Mouse (Mus musculus) kidney, adult 11 months (tissue): ENCODE measurements at regions not wholly inside any gene's neighbourhood (a gene's known extent, or its start where the extent isn't known, plus 50 kb on each side); places are given as distances from the start of the nearest gene placed in this dataset.

Experiments used
- DNase-seq: peaks from one replicate; pipeline ENCODE4 v3.0.0; 2022

DNA sequence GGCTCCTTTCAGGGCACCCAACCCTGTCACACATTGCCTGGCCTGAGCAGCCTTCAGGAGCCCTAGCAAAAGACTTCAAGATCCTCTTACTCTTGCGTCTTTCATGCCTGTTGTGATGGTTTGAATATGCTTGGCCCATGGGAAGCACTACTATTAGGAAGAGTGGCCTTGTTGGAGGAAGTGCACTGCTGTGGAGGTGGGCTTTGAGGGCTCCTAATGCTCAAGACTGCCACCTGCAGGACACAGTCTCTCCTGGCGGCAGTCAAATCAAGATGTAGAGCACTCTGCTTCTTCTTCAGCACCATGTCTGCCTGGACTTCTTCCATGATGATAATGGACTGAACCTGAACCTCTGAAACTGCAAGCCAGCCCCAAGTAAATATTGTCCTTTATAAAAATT lies 73.0 kb downstream of the Tsen15 start:
- no peak for DNase-seq

DNA sequence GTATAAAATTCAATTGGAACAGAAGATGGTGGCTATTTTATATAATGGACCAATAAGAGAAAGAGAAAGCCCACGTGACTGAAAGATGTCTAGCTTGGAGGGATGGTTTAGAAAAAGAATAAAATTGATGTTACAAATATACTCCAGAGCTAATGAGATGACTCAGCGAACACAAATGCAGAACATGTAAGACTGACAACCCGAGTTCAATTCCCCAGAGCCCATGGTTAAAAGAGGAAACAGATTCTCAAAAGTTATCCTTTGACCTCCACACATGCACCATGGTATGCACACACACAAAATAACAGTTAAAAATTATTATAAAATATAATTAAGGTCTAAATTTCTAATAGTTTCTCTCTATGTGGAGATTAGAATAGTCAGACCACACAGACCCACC lies 81.0 kb downstream of the Tsen15 start:
- no peak for DNase-seq

DNA sequence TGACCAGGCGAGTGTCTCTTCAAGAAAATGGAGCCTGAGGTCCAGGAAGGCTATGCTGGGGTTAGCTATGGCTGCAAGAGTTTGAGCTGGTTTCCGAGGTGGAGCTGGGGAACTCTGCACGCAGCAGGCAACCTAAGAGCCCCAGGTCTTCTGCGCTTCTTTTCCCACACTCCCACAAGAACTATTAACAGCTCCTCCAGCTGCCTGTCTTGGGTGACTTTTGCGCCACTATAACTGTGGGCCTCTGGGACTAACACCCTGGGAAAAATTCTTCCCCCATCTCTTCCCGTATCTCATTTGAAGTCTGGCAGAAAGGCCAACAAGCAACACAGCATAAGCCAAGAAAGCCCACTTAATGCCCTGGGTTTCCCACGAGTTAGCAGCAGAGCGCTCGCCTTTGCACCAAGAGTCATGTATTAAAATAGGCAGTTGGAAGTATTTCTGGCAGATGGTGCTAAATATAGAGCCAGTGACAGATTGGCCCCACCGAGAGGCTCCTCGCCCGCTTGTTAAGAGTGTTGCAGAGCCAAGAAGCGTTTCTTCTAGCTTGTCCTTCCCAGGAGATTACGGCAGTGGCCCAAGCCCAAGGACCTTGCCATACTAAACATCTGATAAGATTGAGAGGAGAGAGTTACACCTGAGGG lies 81.9 kb downstream of the Tsen15 start:
- DNase-seq: no peak

DNA sequence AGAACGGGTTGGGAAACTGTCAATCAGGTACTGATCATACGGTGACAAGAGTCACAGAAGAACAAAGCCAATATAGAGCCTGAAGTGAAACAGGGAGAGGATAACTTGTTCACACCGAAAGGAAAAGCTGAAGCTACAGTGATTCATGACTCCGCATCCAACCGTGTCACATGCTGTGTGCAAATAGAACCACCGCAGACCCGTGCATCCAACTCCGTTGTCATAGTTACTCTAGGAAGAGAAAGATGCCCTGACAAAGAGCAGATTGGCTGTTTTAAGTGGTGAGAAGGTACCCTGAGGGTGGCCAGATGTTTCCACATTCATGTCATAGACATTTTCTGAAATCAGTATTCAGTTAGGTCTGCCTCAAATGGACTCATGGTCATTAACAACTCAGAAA lies 85.1 kb downstream of the Tsen15 start:
- no peak for DNase-seq

DNA sequence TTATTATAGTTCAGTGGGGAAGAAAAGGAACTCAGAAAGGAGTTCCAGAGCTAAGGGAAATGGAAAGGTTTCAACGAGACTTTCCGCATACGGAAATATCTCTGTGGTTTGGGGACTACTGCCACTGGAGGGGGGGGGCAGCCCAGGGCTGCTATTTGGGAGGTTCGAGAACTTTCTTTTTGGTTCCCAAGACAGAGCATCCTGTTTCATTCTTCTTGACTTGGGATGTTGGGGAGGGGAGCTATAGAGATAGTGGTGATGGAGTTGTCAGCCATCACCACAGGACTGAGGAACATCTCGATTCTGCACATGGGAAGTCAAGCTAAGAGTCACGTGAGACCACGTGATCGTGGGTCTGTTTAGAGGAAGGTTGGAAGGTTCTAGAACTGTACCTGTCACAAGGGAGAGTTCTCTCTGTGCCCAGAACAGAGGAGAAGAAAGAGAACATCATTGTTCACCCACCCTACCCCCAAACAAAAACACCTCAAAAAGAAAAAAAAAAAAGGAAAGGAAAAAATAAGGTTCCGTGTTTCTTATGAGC lies 94.2 kb downstream of the Tsen15 start:
- DNase-seq: no peak

DNA sequence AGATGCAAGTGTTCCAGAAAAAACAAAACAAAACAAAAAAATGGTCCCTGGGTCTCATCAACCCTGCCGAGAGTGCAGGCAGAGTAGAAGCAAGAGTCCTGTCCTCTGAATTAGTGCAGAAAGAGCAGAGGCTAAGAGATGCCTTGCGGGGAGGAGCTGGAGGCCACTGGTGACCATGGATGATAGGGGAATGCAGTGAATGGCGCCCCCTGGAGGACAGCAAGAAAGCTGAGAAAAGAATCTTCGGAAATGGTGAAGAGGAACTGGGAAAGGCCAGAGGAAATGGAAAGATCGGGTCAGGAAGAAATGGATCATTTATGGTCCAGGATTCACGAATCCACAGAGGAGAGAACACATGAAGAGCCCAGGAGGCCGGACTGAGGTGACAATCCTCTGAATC lies 95.7 kb downstream of the Tsen15 start:
- DNase-seq: peak; percentile 27

DNA sequence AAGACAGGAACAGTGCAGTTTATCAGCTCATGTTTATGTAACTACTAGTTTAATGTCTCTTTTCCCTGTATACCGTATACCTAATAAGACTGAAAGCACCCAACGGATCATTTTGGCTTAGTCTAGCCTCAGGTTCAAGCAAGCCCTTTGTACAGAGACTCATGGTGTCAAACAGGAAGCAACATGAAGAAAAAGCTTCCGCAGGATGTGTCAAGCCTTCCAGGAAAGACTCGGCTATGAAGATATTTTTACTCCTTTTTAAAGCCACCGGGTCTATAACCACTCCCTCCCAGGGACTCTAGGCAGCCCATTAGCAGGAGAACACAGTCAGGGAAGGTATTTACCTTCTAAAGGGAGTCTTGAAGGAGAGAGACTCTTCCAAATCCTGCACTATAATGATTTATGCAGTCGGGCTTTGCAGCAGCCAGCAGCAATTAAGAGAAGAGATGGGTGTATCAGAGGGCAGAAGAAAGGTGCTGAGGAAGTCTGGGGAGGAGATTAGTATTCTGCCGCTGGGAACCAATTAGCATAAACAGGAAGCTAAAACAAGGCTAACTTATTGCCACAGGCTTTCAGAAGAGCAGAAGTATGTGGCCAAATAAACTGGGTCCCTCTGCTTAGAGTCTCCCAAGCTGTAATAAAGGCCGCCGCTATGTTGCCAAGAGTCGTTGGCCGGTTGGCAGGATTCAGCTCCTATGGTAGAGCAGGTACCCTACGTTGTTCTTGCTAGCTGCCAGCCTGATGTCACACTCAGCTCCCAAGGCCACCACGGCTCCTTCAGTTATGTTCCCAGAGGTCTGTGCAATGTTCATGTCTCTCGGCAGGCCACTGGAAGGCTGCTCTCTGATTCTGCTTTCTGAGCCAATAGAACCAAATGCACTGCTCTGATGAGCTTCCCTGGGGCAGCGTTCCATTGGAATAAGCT lies 98.7 kb downstream of the Tsen15 start:
- DNase-seq: no peak

DNA sequence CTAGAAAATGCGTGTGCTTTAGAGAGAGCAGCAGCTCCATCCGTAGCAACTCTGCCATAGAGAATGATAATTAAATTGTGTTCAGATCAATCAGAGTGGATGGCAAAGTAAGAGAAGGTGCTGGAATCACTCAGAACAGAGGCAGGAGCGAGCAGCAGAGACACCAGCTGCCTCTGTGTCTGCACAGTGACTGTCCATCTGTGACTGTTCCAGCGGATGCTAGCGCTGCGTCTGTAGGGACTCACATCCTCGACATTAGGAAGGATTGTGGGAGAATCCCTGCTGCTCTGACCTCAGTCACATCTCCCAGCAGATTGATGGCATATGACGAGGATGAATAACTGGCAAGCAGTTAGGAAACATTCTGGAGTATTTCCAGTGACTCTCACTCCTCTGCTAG lies 99.8 kb downstream of the Tsen15 start:
- DNase-seq: no peak

DNA sequence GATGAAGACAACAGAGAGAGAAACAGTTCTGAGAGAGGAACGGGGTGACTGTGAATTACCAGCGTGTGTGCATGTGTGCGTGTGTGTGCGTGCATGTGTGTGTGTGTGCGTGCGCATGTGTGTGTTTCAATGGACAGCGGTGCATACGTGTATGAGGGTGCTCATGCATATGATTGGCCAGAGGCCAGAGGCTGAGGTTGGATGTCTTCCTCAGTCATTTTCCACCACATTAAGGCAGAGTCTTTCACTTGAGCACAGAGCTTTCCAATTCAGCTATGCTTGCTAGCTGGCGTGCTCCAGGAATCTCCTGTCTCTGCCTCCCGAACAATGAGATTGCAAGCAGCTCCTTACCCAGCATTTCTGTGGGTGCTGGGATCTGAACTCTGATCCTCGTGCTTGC lies 104.4 kb downstream of the Tsen15 start:
- no peak for DNase-seq

DNA sequence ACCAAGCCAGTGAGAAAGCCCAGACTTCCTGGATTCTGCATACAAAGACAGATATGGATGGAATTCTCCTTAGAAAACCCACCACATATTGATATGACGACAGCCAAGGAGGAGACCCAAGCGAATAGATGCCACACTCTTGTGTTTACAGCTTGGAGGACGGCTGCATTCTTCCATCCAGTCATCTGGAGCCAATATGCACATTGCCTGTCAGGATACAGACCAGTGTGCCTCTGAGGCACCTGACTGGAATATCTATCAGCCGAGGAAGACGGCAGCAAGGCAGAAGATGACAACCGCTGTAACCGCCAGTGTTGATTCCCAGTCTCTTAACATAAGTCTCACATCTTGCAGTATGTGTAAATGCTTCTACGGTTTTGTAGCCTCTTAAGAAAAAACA lies 105.3 kb downstream of the Tsen15 start:
- no peak for DNase-seq

DNA sequence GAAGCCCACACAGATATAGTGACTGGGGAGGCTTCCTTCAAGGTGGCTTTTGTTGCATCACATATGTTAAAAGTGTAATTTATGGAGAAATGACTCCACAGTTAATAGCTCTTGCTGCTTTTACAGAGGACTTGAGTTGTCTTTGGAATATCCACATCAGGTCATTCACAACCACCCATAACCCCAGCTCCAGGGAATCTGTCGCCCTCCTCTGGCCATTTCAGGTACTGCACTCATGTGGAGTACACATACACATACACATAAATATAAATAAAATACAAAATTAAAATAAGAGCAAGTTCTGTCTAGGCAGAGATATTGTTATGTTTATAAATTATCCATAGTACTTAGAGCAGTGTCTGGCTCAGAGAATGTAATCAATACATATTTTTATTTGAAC lies 106.5 kb downstream of the Tsen15 start:
- DNase-seq: no peak

DNA sequence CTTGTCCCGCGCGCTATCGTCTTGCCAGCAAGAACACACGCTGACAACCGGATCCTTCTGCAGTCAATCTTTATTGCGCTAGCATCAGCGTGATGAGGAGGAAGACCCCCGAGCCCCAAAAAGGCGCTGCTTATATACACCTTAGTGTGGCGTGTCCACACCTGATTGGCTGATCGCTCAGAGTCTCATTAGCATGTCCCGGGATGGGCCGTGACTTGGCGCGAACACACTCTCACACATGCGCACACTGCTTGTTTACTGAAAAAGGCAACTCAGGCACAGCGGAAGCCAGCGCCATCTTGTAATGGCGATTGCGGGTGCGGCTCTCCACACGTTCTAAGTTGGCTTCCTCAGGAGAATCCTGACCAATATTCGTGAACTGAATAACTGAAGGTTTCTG lies 111.5 kb downstream of the Tsen15 start:
- DNase-seq: no peak

DNA sequence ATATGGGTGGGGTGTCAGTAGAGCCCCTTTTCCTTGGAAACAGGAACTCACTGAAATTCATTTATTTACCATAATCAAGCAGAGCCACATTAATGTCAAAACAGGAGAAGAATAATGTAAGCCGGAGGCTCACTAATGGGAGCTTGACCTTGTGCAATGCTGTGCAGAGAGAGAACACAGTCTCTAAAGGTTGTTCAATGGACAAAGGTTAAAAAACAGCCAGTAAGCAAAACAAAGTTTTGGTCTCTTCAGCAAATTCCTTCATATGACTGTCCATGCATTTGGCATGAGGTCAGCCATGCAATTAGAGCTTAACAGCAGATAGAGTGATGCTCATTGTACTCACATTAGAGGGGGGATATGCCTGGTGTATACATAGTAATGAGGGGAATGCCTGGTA lies 113.1 kb downstream of the Tsen15 start:
- peak; percentile 8 for DNase-seq

DNA sequence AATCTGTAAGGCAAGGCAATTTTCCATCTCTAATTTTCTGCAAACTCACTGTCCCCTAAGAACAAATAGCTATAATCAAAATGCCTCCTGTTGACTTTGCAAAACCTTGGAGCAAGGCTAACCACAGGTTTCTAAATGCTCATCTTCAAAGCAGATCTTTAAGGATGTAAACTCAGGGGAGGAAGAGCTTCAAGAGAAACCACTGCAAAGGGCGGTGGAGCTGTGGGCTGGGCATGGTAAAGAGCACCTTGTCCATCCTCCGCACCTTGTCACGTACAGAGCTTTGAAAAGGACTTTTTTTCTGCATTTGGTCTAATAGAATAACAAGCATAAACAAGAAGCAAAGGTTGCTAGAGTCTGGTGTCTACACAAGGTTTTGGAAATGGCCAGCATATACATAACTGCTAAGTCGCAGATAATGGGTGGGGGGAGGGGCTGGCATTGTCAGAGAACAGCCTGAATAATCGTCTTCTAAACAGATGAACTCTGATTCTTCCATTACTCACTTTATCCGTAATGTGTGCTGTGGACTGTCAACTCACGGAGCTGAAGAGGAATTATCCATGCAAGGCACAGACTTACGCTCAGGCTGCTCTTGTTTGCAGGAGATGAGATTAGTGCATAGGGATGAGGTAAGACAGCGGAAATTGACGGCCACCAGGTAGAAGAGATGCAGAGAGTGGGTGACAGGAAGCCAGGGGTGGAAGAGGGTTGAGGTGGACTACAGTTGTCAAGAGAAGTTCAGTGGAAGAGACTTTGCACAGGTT lies 116.4 kb downstream of the Tsen15 start:
- no peak for DNase-seq

DNA sequence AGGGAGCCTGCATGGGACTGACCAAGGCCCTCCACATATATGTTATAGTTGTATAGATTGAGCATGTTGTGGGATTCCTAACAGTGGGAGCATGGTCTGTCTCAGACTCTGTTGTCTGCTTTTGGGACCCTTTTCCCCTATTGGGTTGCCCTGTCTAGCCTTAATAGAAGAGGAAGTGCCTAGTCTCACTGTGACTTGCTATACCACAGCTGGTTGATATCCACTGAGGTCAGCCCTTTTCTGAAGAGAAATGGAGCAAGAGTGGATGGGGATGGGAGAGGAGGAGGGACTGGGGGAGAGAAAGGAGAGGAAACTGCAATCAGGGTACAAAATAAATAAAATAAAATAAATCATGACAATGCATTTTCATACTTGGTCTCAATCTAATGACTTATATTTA lies 120.1 kb downstream of the Tsen15 start:
- DNase-seq: no peak

DNA sequence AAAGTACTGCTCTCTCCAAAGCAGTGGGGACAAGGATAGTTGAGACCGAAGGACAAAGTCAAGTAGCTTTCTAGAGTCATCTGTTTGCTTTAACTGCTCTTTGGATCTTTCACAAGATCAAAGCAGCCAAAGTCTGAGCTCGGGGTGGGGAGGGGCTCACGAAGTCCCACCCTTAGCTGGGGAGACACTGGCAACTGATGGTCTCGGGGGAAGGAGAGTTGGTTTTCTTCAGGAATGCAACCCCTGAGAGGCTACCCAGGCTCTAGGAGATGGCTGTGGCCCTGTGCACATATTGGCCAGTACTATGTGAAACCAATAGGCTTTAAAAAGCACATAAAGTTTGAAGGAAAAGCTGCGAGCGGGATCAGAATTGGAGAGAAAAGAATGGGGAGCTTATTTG lies 121.5 kb downstream of the Tsen15 start:
- no peak for DNase-seq

DNA sequence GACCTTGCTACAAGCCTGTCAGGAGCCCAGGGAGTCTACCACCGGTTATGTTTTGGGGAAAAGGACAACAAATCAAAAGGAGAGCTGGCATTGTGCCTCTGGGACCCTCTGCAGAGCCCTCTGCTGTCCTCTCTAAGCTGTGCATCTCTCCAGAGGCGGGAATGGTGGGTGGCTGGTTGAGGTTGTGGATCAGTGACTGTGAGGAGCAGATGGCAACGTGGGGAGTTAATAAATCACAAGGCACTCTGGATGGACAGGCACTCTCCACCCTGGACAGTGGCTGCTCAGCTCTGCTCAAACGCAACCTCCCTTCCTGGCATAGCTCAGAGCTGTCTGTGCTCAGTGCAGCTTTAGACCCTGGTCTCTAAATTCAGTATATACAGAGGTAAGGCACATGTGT lies 125.0 kb downstream of the Tsen15 start:
- DNase-seq: no peak

DNA sequence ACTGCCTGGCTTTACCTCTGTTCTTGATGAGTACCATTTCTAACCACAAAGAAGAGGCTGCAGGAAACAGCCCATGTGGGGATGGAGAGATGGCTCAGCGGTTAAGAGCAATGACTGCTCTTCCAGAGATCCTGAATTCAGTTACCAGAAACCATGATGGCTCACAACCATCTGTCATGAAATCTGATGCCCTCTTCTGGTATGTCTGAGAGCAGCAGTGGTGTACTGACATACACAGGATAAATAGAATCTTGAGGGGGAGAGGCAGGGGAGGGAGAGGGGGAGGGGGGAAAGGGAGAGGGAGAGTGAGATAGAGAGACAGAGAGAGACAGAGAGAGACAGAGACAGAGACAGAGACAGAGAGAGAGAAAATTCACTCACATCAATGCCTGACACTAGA lies 125.5 kb downstream of the Tsen15 start:
- DNase-seq: no peak

DNA sequence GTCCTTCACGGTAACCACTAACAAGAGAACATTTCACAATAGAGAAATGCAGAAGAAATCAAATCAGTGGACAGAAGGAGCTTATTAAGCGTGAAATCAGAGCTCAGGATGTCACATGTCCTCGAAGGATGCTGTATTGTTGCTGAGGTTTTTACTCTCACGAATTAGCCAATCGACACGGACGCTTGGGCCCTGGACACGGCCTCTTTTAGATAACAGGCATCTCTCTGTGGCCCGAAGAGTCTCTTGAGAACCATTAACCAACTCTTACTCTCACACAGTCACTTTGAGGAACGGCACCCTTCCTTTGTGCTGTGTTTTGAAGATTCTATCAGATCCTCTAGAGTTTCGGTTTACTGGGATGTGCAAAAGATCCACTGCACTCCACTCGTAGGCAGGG lies 128.2 kb downstream of the Tsen15 start:
- DNase-seq: no peak

DNA sequence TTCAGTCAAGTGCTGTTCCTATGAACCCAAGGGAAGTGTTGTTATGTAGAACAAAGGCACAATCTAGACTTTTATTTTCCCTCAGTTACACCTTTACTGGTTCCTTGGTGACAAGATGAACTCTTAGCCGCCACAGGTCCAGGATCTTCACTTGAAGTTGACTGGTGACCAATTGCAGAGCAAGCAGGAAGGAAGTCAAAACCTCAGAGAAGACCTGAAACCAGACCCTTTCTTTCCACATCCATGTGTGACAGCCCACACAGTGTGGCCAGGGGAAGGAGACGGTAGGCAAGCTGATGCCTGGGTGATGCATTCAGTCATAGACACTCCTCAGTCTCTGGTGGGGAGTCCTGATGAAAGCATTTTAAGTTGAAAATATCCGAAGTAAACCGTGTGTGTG lies 132.6 kb downstream of the Tsen15 start:
- DNase-seq: no peak

DNA sequence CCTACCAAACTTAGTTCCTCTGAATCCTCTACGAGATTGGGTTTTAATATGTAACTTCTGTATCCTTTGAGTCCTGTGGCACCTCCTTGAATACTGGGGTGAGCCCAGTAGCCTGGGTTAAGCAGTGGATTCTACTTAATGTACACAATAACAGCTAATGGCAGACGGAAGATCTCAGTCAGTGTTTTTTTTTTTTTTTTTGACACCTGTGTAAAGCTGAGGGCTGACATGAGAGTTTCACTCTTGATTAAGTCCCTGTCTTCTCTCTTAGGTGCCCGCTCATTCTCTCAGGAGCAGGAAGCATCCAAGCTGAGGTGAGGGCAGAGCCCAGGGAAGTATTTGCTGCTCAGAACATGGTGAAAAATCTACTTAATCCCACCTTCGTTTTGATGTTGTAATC lies 133.0 kb downstream of the Tsen15 start:
- no peak for DNase-seq

DNA sequence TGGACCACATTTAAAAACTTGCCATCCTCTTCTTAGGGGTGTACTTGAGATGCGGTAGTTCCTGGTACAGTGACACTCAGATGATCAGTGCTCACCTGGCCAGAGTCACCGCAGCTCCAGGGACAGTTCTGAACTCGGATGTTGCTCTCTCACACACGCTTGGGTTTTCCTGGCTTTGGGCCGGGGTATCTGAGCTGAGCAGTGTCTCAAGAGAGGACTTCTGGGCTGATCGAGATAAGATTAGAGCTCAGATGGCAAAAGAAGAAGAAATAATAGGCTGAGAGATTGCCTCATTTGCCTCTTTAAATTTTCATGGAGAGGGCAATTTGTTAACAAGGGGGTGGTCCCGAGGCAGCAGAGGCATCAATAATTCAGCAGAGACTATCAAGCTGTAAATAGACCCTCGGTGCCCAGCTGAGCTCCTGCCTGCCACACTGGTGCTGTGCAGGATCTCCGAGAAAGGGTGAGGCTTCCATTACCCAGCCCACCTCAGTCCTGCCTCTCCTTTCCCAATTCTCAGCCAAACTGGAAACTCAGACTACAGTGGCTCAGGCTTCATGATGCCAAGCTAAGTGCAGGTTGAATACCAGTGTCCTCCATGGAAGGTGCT lies 133.7 kb downstream of the Tsen15 start:
- DNase-seq: no peak

DNA sequence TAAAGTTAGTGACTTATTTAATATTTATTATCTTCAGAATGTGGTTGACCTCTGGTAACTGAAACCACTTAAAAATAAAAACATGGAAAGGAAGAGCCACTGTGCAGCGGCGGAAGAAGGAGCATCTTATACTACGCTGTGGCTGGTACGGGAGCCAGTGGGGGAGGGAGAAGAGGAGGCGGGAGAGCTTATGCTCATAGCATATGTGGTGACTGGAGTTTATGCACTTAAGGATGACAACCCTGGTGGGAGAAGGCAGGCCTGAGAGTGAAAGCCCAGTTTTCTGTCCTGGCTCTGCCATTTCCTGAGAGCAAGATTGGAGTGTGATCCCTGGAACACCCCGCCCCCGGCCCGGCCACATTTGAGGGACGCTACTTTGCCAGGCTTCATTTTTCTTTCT lies 145.5 kb downstream of the Tsen15 start:
- no peak for DNase-seq
